Mouse (Mus musculus) cortical plate, adult 2 months (tissue): ENCODE results near the gene Napsa.

Source experiments
- CTCF ChIP-seq: fragments of 200-500 bp; IDR thresholded peaks from 2 replicates; pipeline ENCODE4 v1.5.1; 2011; ENCODE audit warnings: mild to moderate bottlenecking, control low read depth, low read length; ENCODE audit not compliant: insufficient read depth; ENCODE audit errors: extremely low read depth
- POLR2A ChIP-seq: fragments of 200-500 bp; IDR thresholded peaks from 2 replicates; pipeline ENCODE4 v1.6.1; 2011; ENCODE audit warnings: mild to moderate bottlenecking, low read length, control low read depth; ENCODE audit not compliant: insufficient read depth; ENCODE audit errors: extremely low read depth

- TF ChIP-seq CTCF (no peak), POLR2A (no peak)
These were observed 31.1 kb downstream of the Napsa start for GRCm38 (mm10) chr7:44603186-44603855.
